Mouse (Mus musculus) midbrain, postnatal 0 days (tissue): ENCODE data around the gene 4930539E08Rik. TPM values are rescaled to one million over a fixed set of nuclear protein-coding genes. Genes with fewer than 3 reads are reported as not detected.
A peak's percentile ranks its signal among the peaks of the same experiment; 100 is the strongest.

Experiments
- ATAC-seq: fragments of 200-750 bp; cut with Nextera tagmentation; 2 replicates; pipeline ENCODE4 v1.8.0; 2017; ENCODE audit warnings: moderate number of reproducible peaks, mild to moderate bottlenecking, moderate TSS enrichment, moderate library complexity; ENCODE audit not compliant: low FRiP score
- DNase-seq: peaks from one replicate; pipeline ENCODE4 v3.0.0-alpha.2; 2015; ENCODE audit warnings: low spot score
- H3K27ac ChIP-seq: fragments of 300-500 bp; sonication (generic); 2 replicates; pipeline ENCODE4 v1.5.1; 2014; ENCODE audit warnings: low read depth, mild to moderate bottlenecking, low read length, mixed read lengths
- H3K27me3 ChIP-seq: fragments of 300-500 bp; sonication (generic); 2 replicates; pipeline ENCODE4 v1.6.1; 2014; ENCODE audit warnings: low read length, control low read depth, mixed read lengths; ENCODE audit not compliant: insufficient read depth
- H3K36me3 ChIP-seq: fragments of 300-500 bp; sonication (generic); 2 replicates; pipeline ENCODE4 v1.6.1; 2014; ENCODE audit warnings: low read length, control low read depth, mixed read lengths; ENCODE audit not compliant: insufficient read depth
- H3K4me1 ChIP-seq: fragments of 300-500 bp; sonication (generic); 2 replicates; pipeline ENCODE4 v1.6.1; 2014; ENCODE audit warnings: mild to moderate bottlenecking, control low read depth, antibody characterized with exemption, low read length, mixed read lengths; ENCODE audit not compliant: insufficient read depth
- H3K4me2 ChIP-seq: fragments of 300-500 bp; sonication (generic); 2 replicates; pipeline ENCODE4 v1.6.1; 2014; ENCODE audit warnings: low read depth, mild to moderate bottlenecking, low read length, mixed read lengths; ENCODE audit not compliant: poor library complexity, severe bottlenecking
- H3K4me3 ChIP-seq: fragments of 300-500 bp; sonication (generic); 2 replicates; pipeline ENCODE4 v1.5.1; 2014; ENCODE audit warnings: low read depth, mild to moderate bottlenecking, low read length, moderate library complexity
- H3K9ac ChIP-seq: fragments of 300-500 bp; sonication (generic); replicated peaks from 2 replicates; pipeline ENCODE4 v1.6.1; 2014; ENCODE audit warnings: mild to moderate bottlenecking, low read length, moderate library complexity, mixed read lengths; ENCODE audit not compliant: poor library complexity, severe bottlenecking
- H3K9me3 ChIP-seq: fragments of 300-500 bp; sonication (generic); 2 replicates; pipeline ENCODE4 v1.6.1; 2016; ENCODE audit warnings: low read length, control low read depth
- CTCF ChIP-seq: IDR thresholded peaks from 2 replicates; pipeline ENCODE4 v1.5.1; 2016; ENCODE audit warnings: antibody characterized with exemption, mild to moderate bottlenecking
- WGBS: fragments of 180-500 bp; shearing (Covaris S2); extraction: QIAGEN DNeasy Blood & Tissue Kit; methylation state at CpG from one replicate; pipeline ENCODE4 v1.1.7; 2014; 5-methylcytosine and 5-hydroxymethylcytosine counted together
- polyA plus RNA-seq: library from polyadenylated mRNA; unstranded; fragments of >200 nt; fragmentation: Nextera tagmentation; extraction: Ambion mirVana; gene quantifications from 2 replicates; pipeline ENCODE4 v1.2.1, GENCODE M21; 2015
- total RNA-seq: library from RNA; depleted of rRNA; stranded (reverse); fragments of >200 nt; gene quantifications from 2 replicates; pipeline ENCODE4 v1.2.3, GENCODE M21; 2014

4930539E08Rik gene
- total and polyA plus RNA-seq, 2 experiments from 2014 or later: 4.5 to 9.8 TPM

- Histone ChIP-seq H3K4me2 (no peak overlapping the region), H3K9ac (no peak overlapping the region), H3K27ac (no peak overlapping the region), H3K4me3 (no peak overlapping the region), H3K4me1 (no peaks in the 10 kb centered on the region), H3K36me3 (no peaks in the 10 kb centered on the region), H3K27me3 (no peaks in the 10 kb centered on the region), H3K9me3 (no peaks in the 10 kb centered on the region)
- WGBS: 93% methylated on average over 11 of the region's 11 CpGs
- no peak for ATAC-seq
- peak; percentile 43 for TF ChIP-seq CTCF
- DNase-seq: no peak
Measured at GRCm38 (mm10) chr17:28896095-28896780, 18.9 kb downstream of the 4930539E08Rik start.

GRCm38 (mm10) chr17:28895217-28895875, 19.8 kb downstream of the 4930539E08Rik start:
- Histone ChIP-seq H3K4me3 (no peak overlapping the region), H3K4me2 (no peak overlapping the region), H3K9ac (no peak overlapping the region), H3K9me3 (no peaks in the 10 kb centered on the region), H3K36me3 (no peaks in the 10 kb centered on the region), H3K27me3 (no peaks in the 10 kb centered on the region), H3K4me1 (no peaks in the 10 kb centered on the region), H3K27ac (no peak overlapping the region)
- DNase-seq (no peak), ATAC-seq (no peak)
- no peak for TF ChIP-seq CTCF
- WGBS: 96% methylated on average over 21 of the region's 21 CpGs

GRCm38 (mm10) chr17:28894050-28894767, 20.9 kb downstream of the 4930539E08Rik start:
- Histone ChIP-seq H3K4me3 (no peak overlapping the region), H3K4me2 (no peak overlapping the region), H3K9me3 (no peaks in the 10 kb centered on the region), H3K27ac (no peak overlapping the region), H3K27me3 (no peaks in the 10 kb centered on the region), H3K4me1 (no peaks in the 10 kb centered on the region), H3K36me3 (no peaks in the 10 kb centered on the region), H3K9ac (no peak overlapping the region)
- no peak for TF ChIP-seq CTCF
- WGBS: 84% methylated on average over 11 of the region's 11 CpGs
- DNase-seq (no peak), ATAC-seq (no peak)

- no peak overlapping the region for H3K9ac ChIP-seq
- no peak overlapping the region for H3K27ac ChIP-seq
- 82% methylated on average over 8 of the region's 8 CpGs for WGBS
- DNase-seq (no peak), ATAC-seq (no peak)
- TF ChIP-seq CTCF: no peak
- no peak overlapping the region for H3K4me3 ChIP-seq
- H3K9me3 ChIP-seq: peaks cover 11% of the 10 kb centered on the region; the same call in 1 of the 2 replicates
- no peaks in the 10 kb centered on the region for H3K36me3 ChIP-seq
- H3K4me1 ChIP-seq: no peaks in the 10 kb centered on the region
- no peak overlapping the region for H3K4me2 ChIP-seq
- no peaks in the 10 kb centered on the region for H3K27me3 ChIP-seq
Measured at GRCm38 (mm10) chr17:28886266-28886665, 28.9 kb downstream of the 4930539E08Rik start.

- no peak overlapping the region for H3K4me2 ChIP-seq
- peaks cover 11% of the 10 kb centered on the region; the same call in 1 of the 2 replicates for H3K9me3 ChIP-seq
- no peak for DNase-seq
- no peak overlapping the region for H3K4me3 ChIP-seq
- peaks cover 1% of the 10 kb centered on the region; the same call in 1 of the 2 replicates for H3K4me1 ChIP-seq
- no peaks in the 10 kb centered on the region for H3K36me3 ChIP-seq
- no peak overlapping the region for H3K9ac ChIP-seq
- H3K27ac ChIP-seq: no peak overlapping the region
- 87% methylated on average over 8 of the region's 8 CpGs for WGBS
- TF ChIP-seq CTCF: no peak
- ATAC-seq: no peak
- H3K27me3 ChIP-seq: no peaks in the 10 kb centered on the region
Measured at GRCm38 (mm10) chr17:28885231-28885630, 29.9 kb downstream of the 4930539E08Rik start.
